18 mouse cellular contexts compared by ENCODE assay signal in genomic region chr3:146122125-146122420, GRCm38 (mm10). TPM values are rescaled to one million over a fixed set of nuclear protein-coding genes. Genes with fewer than 3 reads are reported as not detected.
DNase-seq lines count a peak whose midpoint lies in the region; ATAC-seq and TF ChIP-seq lines count a peak whose summit lies in the region.
"Had no signal": no experiment of that assay in that cellular context is flagged by ENCODE, and none has a peak within 500 bp of the region (broad histone marks: within the 10 kb centered on the region; RNA-seq: fewer than 3 reads in every experiment).

No protein-coding gene starts in this region.

- 0 out of 2 replicates have a peak overlapping the region, but pooled peaks have one; percentile 41 for H3K9ac ChIP-seq in forebrain, embryonic 13.5 days
- no peak overlapping the region for H3K9ac ChIP-seq in forebrain, postnatal 0 days
- peak overlapping the region; percentile 22 for H3K9ac ChIP-seq in intestine, embryonic 14.5 days (ENCODE audit: low read length)
- no peak overlapping the region for H3K9ac ChIP-seq in intestine, postnatal 0 days (ENCODE audit: low read depth, low read length)
- no peak overlapping the region for H3K9ac ChIP-seq in midbrain, embryonic 15.5 days
- no peak overlapping the region for H3K9ac ChIP-seq in midbrain, embryonic 14.5 days (replicated peaks; ENCODE audit: low read length)
- H3K9ac ChIP-seq: heart, embryonic 15.5 days; liver, embryonic 15.5 days had no signal

- 41% methylated on average over 3 of the region's 3 CpGs for WGBS in forebrain, embryonic 13.5 days
- 56% methylated on average over 3 of the region's 3 CpGs for WGBS in forebrain, postnatal 0 days
- 52% methylated on average over 3 of the region's 3 CpGs for WGBS in intestine, embryonic 14.5 days
- WGBS in intestine, postnatal 0 days: 67% methylated on average over 3 of the region's 3 CpGs
- 48% methylated on average over 3 of the region's 3 CpGs for WGBS in midbrain, embryonic 15.5 days
- 45% methylated on average over 3 of the region's 3 CpGs for WGBS in midbrain, embryonic 14.5 days
- 42% methylated on average over 3 of the region's 3 CpGs for WGBS in limb, embryonic 10.5 days
- 68% methylated on average over 3 of the region's 3 CpGs for WGBS in lung, adult 2 months

- H3K4me3 ChIP-seq in forebrain, embryonic 13.5 days: no peak overlapping the region
- H3K4me3 ChIP-seq in forebrain, postnatal 0 days (ENCODE audit: low read depth, low read length): no peak overlapping the region
- no peak overlapping the region for H3K4me3 ChIP-seq in intestine, embryonic 14.5 days (ENCODE audit: low read depth, low read length)
- no peak overlapping the region for H3K4me3 ChIP-seq in intestine, postnatal 0 days (ENCODE audit: low read depth, low read length)
- no peak overlapping the region for H3K4me3 ChIP-seq in midbrain, embryonic 15.5 days
- H3K4me3 ChIP-seq in midbrain, embryonic 14.5 days (replicated peaks; ENCODE audit: low read depth, low read length): no peak overlapping the region
- H3K4me3 ChIP-seq in limb, embryonic 10.5 days: peak overlapping the region; percentile 43
- H3K4me3 ChIP-seq in lung, adult 2 months (replicated peaks; ENCODE audit: extremely low read depth, low read depth, low read length): no peak overlapping the region
- H3K4me3 ChIP-seq: liver, embryonic 15.5 days had no signal

- H3K4me2 ChIP-seq in forebrain, embryonic 13.5 days: peak overlapping the region; percentile 53; the same call in 1 of the 2 replicates
- H3K4me2 ChIP-seq in forebrain, postnatal 0 days (ENCODE audit: low read depth): no peak overlapping the region
- H3K4me2 ChIP-seq in intestine, embryonic 14.5 days (ENCODE audit: low read length): peak overlapping the region; percentile 41
- no peak overlapping the region for H3K4me2 ChIP-seq in intestine, postnatal 0 days (replicated peaks; ENCODE audit: low read depth)
- H3K4me2 ChIP-seq in midbrain, embryonic 15.5 days: 0 out of 2 replicates have a peak overlapping the region, but pooled peaks have one; percentile 28
- H3K4me2 ChIP-seq in midbrain, embryonic 14.5 days (ENCODE audit: low read length): no peak overlapping the region

- DNase-seq in forebrain, postnatal 0 days: no peak
- no peak for DNase-seq in intestine, embryonic 14.5 days (ENCODE audit: low spot score)
- no peak for DNase-seq in midbrain, embryonic 14.5 days
- no peak for DNase-seq in limb, embryonic 10.5 days (ENCODE audit: low spot score)
- DNase-seq in lung, adult 2 months: no peak
- DNase-seq: adrenal gland, postnatal 10 days; cerebellum, postnatal 10 days; gastrocnemius, postnatal 14 days; kidney, adult 18-20 months; lung, postnatal 4 days; right cerebral cortex, adult 18-20 months had no signal

- no peak overlapping the region for H3K27ac ChIP-seq in forebrain, embryonic 13.5 days
- H3K27ac ChIP-seq in forebrain, postnatal 0 days (ENCODE audit: low read depth, low read length): no peak overlapping the region
- no peak overlapping the region for H3K27ac ChIP-seq in intestine, embryonic 14.5 days (ENCODE audit: low read depth)
- H3K27ac ChIP-seq in intestine, postnatal 0 days (ENCODE audit: low read depth, low read length): no peak overlapping the region
- H3K27ac ChIP-seq in midbrain, embryonic 15.5 days: no peak overlapping the region
- no peak overlapping the region for H3K27ac ChIP-seq in midbrain, embryonic 14.5 days (replicated peaks; ENCODE audit: low read depth, low read length)
- H3K27ac ChIP-seq in limb, embryonic 10.5 days: peak overlapping the region; percentile 86
- H3K27ac ChIP-seq: heart, embryonic 15.5 days; liver, embryonic 15.5 days had no signal

- H3K27me3 ChIP-seq in forebrain, embryonic 13.5 days: peaks cover 18% of the 10 kb centered on the region
- peaks cover 4% of the 10 kb centered on the region; the same call in 1 of the 2 replicates for H3K27me3 ChIP-seq in forebrain, postnatal 0 days (ENCODE audit: insufficient read depth, low read length)
- H3K27me3 ChIP-seq in intestine, embryonic 14.5 days (replicated peaks; ENCODE audit: control insufficient read depth, insufficient read depth, low read length): peaks cover 11% of the 10 kb centered on the region
- H3K27me3 ChIP-seq in intestine, postnatal 0 days (replicated peaks; ENCODE audit: control insufficient read depth, insufficient read depth, low read length): no peaks in the 10 kb centered on the region; the same call in 1 of the 2 replicates
- peaks cover 22% of the 10 kb centered on the region for H3K27me3 ChIP-seq in midbrain, embryonic 15.5 days (replicated peaks)
- peaks cover 10% of the 10 kb centered on the region for H3K27me3 ChIP-seq in midbrain, embryonic 14.5 days (ENCODE audit: control insufficient read depth, insufficient read depth, low read length)
- peaks cover 26% of the 10 kb centered on the region for H3K27me3 ChIP-seq in limb, embryonic 10.5 days (ENCODE audit: low read depth, poor library complexity, severe bottlenecking)

- TF ChIP-seq POLR2A in lung, adult 2 months (IDR thresholded peaks at IDR 0.05; ENCODE audit: borderline replicate concordance, extremely low read depth, low read depth, low read length): no peak

- no peaks in the 10 kb centered on the region for H3K36me3 ChIP-seq in forebrain, embryonic 13.5 days (ENCODE audit: poor library complexity, severe bottlenecking)
- H3K36me3 ChIP-seq in forebrain, postnatal 0 days (ENCODE audit: insufficient read depth): no peaks in the 10 kb centered on the region
- H3K36me3 ChIP-seq in intestine, embryonic 14.5 days (ENCODE audit: control insufficient read depth, insufficient read depth, low read length): no peaks in the 10 kb centered on the region
- no peaks in the 10 kb centered on the region for H3K36me3 ChIP-seq in intestine, postnatal 0 days (ENCODE audit: control insufficient read depth, insufficient read depth)
- no peaks in the 10 kb centered on the region for H3K36me3 ChIP-seq in midbrain, embryonic 15.5 days (replicated peaks)
- H3K36me3 ChIP-seq in midbrain, embryonic 14.5 days (ENCODE audit: control insufficient read depth, insufficient read depth, low read length): no peaks in the 10 kb centered on the region
- H3K36me3 ChIP-seq in limb, embryonic 10.5 days: no peaks in the 10 kb centered on the region
- H3K36me3 ChIP-seq: G1E; heart, embryonic 15.5 days; liver, embryonic 15.5 days had no signal

- peaks cover 10% of the 10 kb centered on the region for H3K4me1 ChIP-seq in forebrain, embryonic 13.5 days
- no peaks in the 10 kb centered on the region for H3K4me1 ChIP-seq in forebrain, postnatal 0 days (ENCODE audit: insufficient read depth)
- 0 out of 2 replicates have a peak, but pooled peaks cover 3% of the 10 kb centered on the region for H3K4me1 ChIP-seq in intestine, embryonic 14.5 days (replicated peaks; ENCODE audit: control insufficient read depth, insufficient read depth, low read length)
- H3K4me1 ChIP-seq in intestine, postnatal 0 days (replicated peaks; ENCODE audit: control insufficient read depth, insufficient read depth, low read length): no peaks in the 10 kb centered on the region
- H3K4me1 ChIP-seq in midbrain, embryonic 15.5 days: peaks cover 14% of the 10 kb centered on the region; the same call in 1 of the 2 replicates
- peaks cover 14% of the 10 kb centered on the region; the same call in 1 of the 2 replicates for H3K4me1 ChIP-seq in midbrain, embryonic 14.5 days (ENCODE audit: control insufficient read depth, insufficient read depth, low read length)
- peaks cover 35% of the 10 kb centered on the region for H3K4me1 ChIP-seq in limb, embryonic 10.5 days
- no peaks in the 10 kb centered on the region for H3K4me1 ChIP-seq in lung, adult 2 months (ENCODE audit: control insufficient read depth, insufficient read depth, low read length)

- no peak for ATAC-seq in forebrain, embryonic 13.5 days
- ATAC-seq in forebrain, postnatal 0 days: no peak
- ATAC-seq in intestine, embryonic 14.5 days (replicated peaks; ENCODE audit: low FRiP score, low TSS enrichment, low read depth): no peak
- no peak for ATAC-seq in intestine, postnatal 0 days
- ATAC-seq in midbrain, embryonic 15.5 days (replicated peaks): no peak
- ATAC-seq in midbrain, embryonic 14.5 days (ENCODE audit: low FRiP score, low TSS enrichment): no peak

- TF ChIP-seq CTCF in forebrain, postnatal 0 days (IDR thresholded peaks at IDR 0.05; ENCODE audit: low read depth): no peak
- no peak for TF ChIP-seq CTCF in intestine, postnatal 0 days (IDR thresholded peaks at IDR 0.05; ENCODE audit: low read depth)
- no peak for TF ChIP-seq CTCF in lung, adult 2 months (IDR thresholded peaks at IDR 0.05; ENCODE audit: insufficient read depth, low read length)

- no peaks in the 10 kb centered on the region for H3K9me3 ChIP-seq in forebrain, embryonic 13.5 days (replicated peaks)
- H3K9me3 ChIP-seq in forebrain, postnatal 0 days (ENCODE audit: low read length): no peaks in the 10 kb centered on the region
- H3K9me3 ChIP-seq in intestine, embryonic 14.5 days (ENCODE audit: control insufficient read depth, low read length): no peaks in the 10 kb centered on the region
- no peaks in the 10 kb centered on the region for H3K9me3 ChIP-seq in intestine, postnatal 0 days (ENCODE audit: control insufficient read depth)
- H3K9me3 ChIP-seq in midbrain, embryonic 15.5 days: no peaks in the 10 kb centered on the region
- H3K9me3 ChIP-seq in midbrain, embryonic 14.5 days (ENCODE audit: control insufficient read depth, low read length): no peaks in the 10 kb centered on the region
- no peaks in the 10 kb centered on the region for H3K9me3 ChIP-seq in limb, embryonic 10.5 days (replicated peaks)
- H3K9me3 ChIP-seq: G1E; heart, embryonic 15.5 days; liver, embryonic 15.5 days had no signal

RNA-seq across cellular contexts. Expression of gene Mcoln3, which starts 4.8 kb away (rescaled TPM):
- polyA plus RNA-seq in forebrain, embryonic 13.5 days (2015; fragmentation: Nextera tagmentation; extraction: Ambion mirVana): 0.59 and 0.74 TPM in 2 replicates
- total RNA-seq in forebrain, postnatal 0 days (2014; rRNA removed): 0.62 and 2.5 TPM in 2 replicates
- polyA plus RNA-seq in forebrain, postnatal 0 days (2015; fragmentation: Nextera tagmentation; extraction: Ambion mirVana): 0.20 and 0.30 TPM in 2 replicates
- polyA plus RNA-seq in intestine, embryonic 14.5 days (2014; fragmentation: Nextera tagmentation; extraction: Ambion mirVana): 5.8 and 7.1 TPM in 2 replicates
- polyA plus RNA-seq in intestine, postnatal 0 days (2015; fragmentation: Nextera tagmentation; extraction: Ambion mirVana): 137 and 144 TPM in 2 replicates
- polyA plus RNA-seq in midbrain, embryonic 15.5 days (2015; fragmentation: Nextera tagmentation; extraction: Ambion mirVana): 0.20 and 0.44 TPM in 2 replicates
- polyA plus RNA-seq in midbrain, embryonic 14.5 days (2014; fragmentation: Nextera tagmentation; extraction: Ambion mirVana): 0.20 and 0.61 TPM in 2 replicates
- polyA plus RNA-seq in limb, embryonic 10.5 days (2016; fragmentation: Nextera tagmentation; extraction: Ambion mirVana): 5.9 and 6.8 TPM in 2 replicates
- polyA plus RNA-seq in lung, adult 2 months (2012; rRNA removed): 9.0 and 12.3 TPM in 2 replicates
- total RNA-seq: G1E; gastrocnemius, postnatal 14 days; left cerebral cortex, postnatal 14 days had no signal
- polyA plus RNA-seq: G1E had no signal

RNA-seq across cellular contexts. Expression of gene Wdr63, which starts 14.1 kb away (rescaled TPM):
- polyA plus RNA-seq in forebrain, embryonic 13.5 days (2015; fragmentation: Nextera tagmentation; extraction: Ambion mirVana): 0.81 and 0.89 TPM in 2 replicates
- 0.69 and 2.1 TPM in 2 replicates for total RNA-seq in forebrain, postnatal 0 days (2014; rRNA removed)
- polyA plus RNA-seq in forebrain, postnatal 0 days (2015; fragmentation: Nextera tagmentation; extraction: Ambion mirVana): 1.2 and 1.7 TPM in 2 replicates
- 0.17 TPM in 1 of 2 replicates, not detected in the other for polyA plus RNA-seq in intestine, embryonic 14.5 days (2014; fragmentation: Nextera tagmentation; extraction: Ambion mirVana)
- 0.89 and 1.0 TPM in 2 replicates for polyA plus RNA-seq in intestine, postnatal 0 days (2015; fragmentation: Nextera tagmentation; extraction: Ambion mirVana)
- 1.3 and 1.6 TPM in 2 replicates for polyA plus RNA-seq in midbrain, embryonic 15.5 days (2015; fragmentation: Nextera tagmentation; extraction: Ambion mirVana)
- 0.51 and 0.83 TPM in 2 replicates for polyA plus RNA-seq in midbrain, embryonic 14.5 days (2014; fragmentation: Nextera tagmentation; extraction: Ambion mirVana)
- not detected in 2 replicates for polyA plus RNA-seq in limb, embryonic 10.5 days (2016; fragmentation: Nextera tagmentation; extraction: Ambion mirVana)
- 4.5 and 7.1 TPM in 2 replicates for polyA plus RNA-seq in lung, adult 2 months (2012; rRNA removed)
- total RNA-seq: G1E; gastrocnemius, postnatal 14 days had no signal
- polyA plus RNA-seq: G1E; liver, embryonic 15.5 days had no signal

RNA-seq across cellular contexts. Expression of gene Mcoln2, which starts 27.6 kb away (rescaled TPM):
- polyA plus RNA-seq in forebrain, embryonic 13.5 days (2015; fragmentation: Nextera tagmentation; extraction: Ambion mirVana): 0.28 and 0.57 TPM in 2 replicates
- total RNA-seq in forebrain, postnatal 0 days (2014; rRNA removed): 0.14 and 1.6 TPM in 2 replicates
- 0.12 and 0.48 TPM in 2 replicates for polyA plus RNA-seq in forebrain, postnatal 0 days (2015; fragmentation: Nextera tagmentation; extraction: Ambion mirVana)
- 4.1 and 4.2 TPM in 2 replicates for polyA plus RNA-seq in intestine, embryonic 14.5 days (2014; fragmentation: Nextera tagmentation; extraction: Ambion mirVana)
- polyA plus RNA-seq in intestine, postnatal 0 days (2015; fragmentation: Nextera tagmentation; extraction: Ambion mirVana): 6.4 TPM in 2 replicates
- 0.13 and 0.18 TPM in 2 replicates for polyA plus RNA-seq in midbrain, embryonic 15.5 days (2015; fragmentation: Nextera tagmentation; extraction: Ambion mirVana)
- polyA plus RNA-seq in midbrain, embryonic 14.5 days (2014; fragmentation: Nextera tagmentation; extraction: Ambion mirVana): 0.30 TPM in 1 of 2 replicates, not detected in the other
- 0.45 and 0.46 TPM in 2 replicates for polyA plus RNA-seq in limb, embryonic 10.5 days (2016; fragmentation: Nextera tagmentation; extraction: Ambion mirVana)
- polyA plus RNA-seq in lung, adult 2 months (2012; rRNA removed): 0.61 and 0.89 TPM in 2 replicates
- total RNA-seq: left cerebral cortex, postnatal 14 days had no signal
- polyA plus RNA-seq: G1E had no signal

Comparison
In these comparisons a context has a peak if more than half of its experiments do, and no peak if none do; other contexts are left out.
1. H3K4me2 ChIP-seq: peak in forebrain, embryonic 13.5 days (single experiment), intestine, embryonic 14.5 days (single experiment) and midbrain, embryonic 15.5 days (single experiment); none in forebrain, postnatal 0 days (single experiment), intestine, postnatal 0 days (single experiment) and midbrain, embryonic 14.5 days (single experiment).
2. H3K9ac ChIP-seq: peak in forebrain, embryonic 13.5 days (single experiment) and intestine, embryonic 14.5 days (single experiment); none in forebrain, postnatal 0 days (single experiment), intestine, postnatal 0 days (single experiment), midbrain, embryonic 15.5 days (single experiment) and midbrain, embryonic 14.5 days (single experiment).
3. RNA of gene Mcoln3, which starts 4.8 kb away (polyA plus RNA-seq): 137 to 144 TPM in intestine, postnatal 0 days; 9.0 to 12.3 TPM in lung, adult 2 months, 5.8 to 7.1 TPM in intestine, embryonic 14.5 days, 5.9 to 6.8 TPM in limb, embryonic 10.5 days, 0.20 to 0.61 TPM in midbrain, embryonic 14.5 days, 0.59 to 0.74 TPM in forebrain, embryonic 13.5 days, 0.20 to 0.44 TPM in midbrain, embryonic 15.5 days and 0.20 to 0.30 TPM in forebrain, postnatal 0 days; every median in the first group is over 10 times any median in the second.